Mouse (Mus musculus) embryo, embryonic 10 days (tissue): ENCODE results near the gene Srsx.
"Not testable (repeated sequence)": the region's sequence is repeated elsewhere in the genome, so short reads cannot be mapped to it uniquely, and the experiment has no call there.

Experiments
- DNase-seq: peaks from one replicate; pipeline ENCODE4 v3.0.0-alpha.2; 2015; ENCODE audit warnings: low spot score

The Srsx gene

DNA sequence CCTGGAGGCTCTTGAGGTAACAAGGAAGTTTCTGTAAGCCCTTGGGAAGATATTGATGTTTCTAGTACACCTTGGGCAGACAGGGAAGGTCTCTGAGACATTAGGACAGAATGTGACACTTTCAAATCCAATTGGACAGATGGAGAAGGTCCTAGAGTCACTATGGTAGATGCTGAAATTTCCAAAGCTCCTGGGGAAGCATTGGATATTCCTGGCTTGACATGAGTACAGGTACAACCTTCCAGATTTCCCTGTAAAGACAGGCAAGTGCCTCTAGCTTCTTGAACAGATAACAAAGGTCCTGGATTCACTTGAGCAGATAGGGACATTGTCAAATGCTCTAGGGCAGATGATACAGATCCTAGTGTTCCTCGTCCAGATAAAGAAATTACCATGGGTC, at the start of gene Srsx:
Gene Srsx, minus strand, starts transcription at position 101 of the 400 bp plus-strand sequence.
- DNase-seq = not testable (repeated sequence)

DNA sequence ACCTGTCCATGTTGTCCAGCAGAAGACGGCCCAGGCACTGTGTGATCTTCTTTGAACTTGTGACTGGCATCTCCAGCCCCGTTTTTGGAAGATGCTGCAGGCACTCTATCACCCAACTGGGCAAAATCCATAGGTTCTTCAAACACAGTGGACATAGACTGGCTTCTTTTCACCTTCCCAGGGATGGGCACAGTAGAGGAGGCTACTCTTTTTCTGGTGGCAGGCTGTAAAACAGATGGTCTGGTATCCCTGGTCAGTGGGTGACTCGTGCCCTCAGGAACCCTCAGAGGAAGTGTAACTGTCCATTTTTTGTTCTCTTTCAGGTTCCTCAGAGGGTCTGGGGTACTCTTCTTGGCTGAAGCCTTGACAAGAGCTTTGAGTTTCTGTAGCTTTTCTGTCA, 24.5 kb upstream of the Srsx start, which contains the start of gene Gm17577:
Gene Gm17577, minus strand, starts transcription at position 101 of the 400 bp plus-strand sequence.
- not testable (repeated sequence) for DNase-seq
